Mouse (Mus musculus) stomach, postnatal 0 days (tissue): ENCODE measurements around the gene Pitpnm2.

Experiments used
- CTCF ChIP-seq: IDR thresholded peaks from 2 replicates; pipeline ENCODE4 v1.5.1; 2016; ENCODE audit warnings: antibody characterized with exemption, low read depth, mild to moderate bottlenecking, moderate library complexity
- EP300 ChIP-seq: optimal IDR thresholded peaks from 2 replicates; pipeline ENCODE3; 2016; ENCODE audit warnings: antibody characterized with exemption

GRCm38 (mm10) chr5:124115531-124115930 is 134.0 kb downstream of the Pitpnm2 start:
- TF ChIP-seq CTCF, result no peak
- no peak for TF ChIP-seq EP300
